12 mouse cellular contexts compared by ENCODE assay signal in the genomic region with DNA sequence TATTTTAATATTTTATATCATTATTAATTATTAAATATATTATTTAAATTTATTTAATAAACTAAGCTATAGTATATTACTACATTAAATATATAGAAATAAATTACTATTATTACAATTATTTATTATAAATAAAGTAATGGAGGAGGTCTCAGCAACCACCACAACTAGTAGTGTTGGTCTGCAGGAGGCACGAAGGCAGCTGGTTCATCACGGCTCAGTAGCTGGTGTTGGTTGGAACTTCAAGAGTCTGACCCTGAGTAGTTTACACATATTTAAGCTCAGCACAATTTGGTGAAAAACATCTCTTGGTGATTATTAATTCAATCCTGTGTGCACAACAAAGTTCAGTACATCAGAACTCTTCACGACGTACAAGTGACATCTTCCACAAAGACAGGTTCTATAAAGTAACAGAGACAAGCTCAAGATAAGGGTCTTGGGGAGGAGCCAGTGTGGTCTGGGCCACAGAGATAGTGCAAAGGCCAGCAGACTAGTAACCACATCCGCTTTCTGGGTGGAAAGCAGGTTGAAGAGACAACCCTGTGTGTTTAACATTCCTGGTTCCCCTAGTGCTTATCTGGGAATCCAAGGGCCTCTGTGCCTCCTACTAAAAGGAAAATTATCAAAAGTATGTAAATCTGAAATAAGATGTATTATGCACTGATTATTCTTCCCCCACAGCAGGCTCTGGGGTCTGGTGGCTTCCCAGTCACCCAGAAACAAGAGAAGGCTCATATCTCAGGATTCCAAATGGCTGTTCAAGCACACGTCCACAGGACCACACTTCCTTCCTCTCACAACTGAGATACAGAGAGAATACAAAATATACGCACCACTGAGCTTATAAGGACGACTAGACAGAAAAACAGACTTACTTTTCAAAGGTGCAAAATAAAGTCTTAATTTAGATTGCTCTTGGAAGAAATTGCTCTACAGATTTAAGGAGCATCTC. TPM values are rescaled to one million over a fixed set of nuclear protein-coding genes. Genes with fewer than 3 reads are reported as not detected.
DNase-seq lines count a peak whose midpoint lies in the region; ATAC-seq and TF ChIP-seq lines count a peak whose summit lies in the region.
"Had no signal": no experiment of that assay in that cellular context is flagged by ENCODE, and none has a peak within 500 bp of the region (broad histone marks: within the 10 kb centered on the region; RNA-seq: fewer than 3 reads in every experiment).

No protein-coding gene starts in this region.

- H3K4me3 ChIP-seq in MEL (ENCODE audit: control insufficient read depth in 1 of 2, insufficient read depth in 1 of 2, low read depth in 2 of 2, low read length in 2 of 2) = no peak overlapping the region
- H3K4me3 ChIP-seq in intestine, embryonic 16.5 days (ENCODE audit: low read length) = no peak overlapping the region
- H3K4me3 ChIP-seq: forebrain, embryonic 15.5 days; limb, embryonic 13.5 days had no signal

- peak; percentile 17 for DNase-seq in CD4-positive helper T cell, adult 2 months (ENCODE audit: low read depth, low spot score)
- DNase-seq in MEL (ENCODE audit: low read depth, low spot score) = peak; percentile 96
- DNase-seq in spleen, postnatal 10 days (ENCODE audit: low spot score in 2 of 2) = peak; percentile 44 to 71
- DNase-seq in adrenal gland, postnatal 36 days = no peak
- DNase-seq in adrenal gland, postnatal 4 days (ENCODE audit: low spot score in 2 of 2) = no peak
- no peak for DNase-seq in ovary, adult 18-20 months (ENCODE audit: low spot score)
- DNase-seq in Muller cell, postnatal 12 days (ENCODE audit: inconsistent ontology term) = no peak
- DNase-seq: kidney, postnatal 14 days had no signal

- TF ChIP-seq RAD21 in MEL (IDR thresholded peaks at IDR 0.05; ENCODE audit: low read depth, low read length) = no peak

- H3K4me1 ChIP-seq in MEL (ENCODE audit: control insufficient read depth in 1 of 2, insufficient read depth in 2 of 2, low read length in 2 of 2) = peaks cover 6 to 16% of the 10 kb centered on the region in 2 experiments; a peak in 3 of 4 replicates
- H3K4me1 ChIP-seq in intestine, embryonic 16.5 days (ENCODE audit: control insufficient read depth, insufficient read depth, low read length) = no peaks in the 10 kb centered on the region

- H3K79me2 ChIP-seq in MEL (ENCODE audit: control insufficient read depth, insufficient read depth, low read length, poor library complexity) = no peaks in the 10 kb centered on the region

- no peak for TF ChIP-seq POLR2A in MEL (IDR thresholded peaks at IDR 0.05; ENCODE audit: control insufficient read depth in 1 of 2, insufficient read depth in 1 of 2, low read depth in 1 of 2, low read length in 2 of 2, poor library complexity in 1 of 2)

- no peak overlapping the region for H3K9ac ChIP-seq in MEL (ENCODE audit: control insufficient read depth, low read depth, low read length, poor library complexity, severe bottlenecking)
- no peak overlapping the region for H3K9ac ChIP-seq in intestine, embryonic 16.5 days (ENCODE audit: low read depth, low read length)
- H3K9ac ChIP-seq: forebrain, embryonic 15.5 days; limb, embryonic 13.5 days had no signal

- peak overlapping the region; percentile 67 for H3K27ac ChIP-seq in MEL (ENCODE audit: control insufficient read depth, low read depth, low read length)
- H3K27ac ChIP-seq in intestine, embryonic 16.5 days (ENCODE audit: low read length) = no peak overlapping the region
- H3K27ac ChIP-seq: forebrain, embryonic 15.5 days; limb, embryonic 13.5 days had no signal

- TF ChIP-seq EP300 in MEL (IDR thresholded peaks at IDR 0.05; ENCODE audit: low read depth in 1 of 2, low read length in 2 of 2) = peak; percentile 97 to 98

- peak; percentile 70 for ATAC-seq in intestine, embryonic 16.5 days
- ATAC-seq: forebrain, embryonic 15.5 days had no signal

- no peak overlapping the region for H3K4me2 ChIP-seq in intestine, embryonic 16.5 days (ENCODE audit: low read depth, low read length)
- H3K4me2 ChIP-seq: forebrain, embryonic 15.5 days; limb, embryonic 13.5 days had no signal

- H3K9me3 ChIP-seq in MEL (replicated peaks; ENCODE audit: insufficient read depth, low read length) = no peaks in the 10 kb centered on the region
- H3K9me3 ChIP-seq in intestine, embryonic 16.5 days (ENCODE audit: control insufficient read depth, low read length) = no peaks in the 10 kb centered on the region
- H3K9me3 ChIP-seq: forebrain, embryonic 15.5 days had no signal

- TF ChIP-seq CTCF in MEL (IDR thresholded peaks at IDR 0.05 in 2 of 3, conservative IDR thresholded peaks at IDR 0.05 in 1 of 3; ENCODE audit: control insufficient read depth in 1 of 3, insufficient read depth in 1 of 3, low read depth in 2 of 3, low read length in 3 of 3, poor library complexity in 1 of 3, severe bottlenecking in 1 of 3) = no peak

- WGBS in intestine, embryonic 16.5 days = 74% methylated on average over 8 of the region's 8 CpGs

- no peaks in the 10 kb centered on the region for H3K27me3 ChIP-seq in MEL (ENCODE audit: control insufficient read depth in 1 of 2, insufficient read depth in 2 of 2, low read length in 2 of 2)
- no peaks in the 10 kb centered on the region for H3K27me3 ChIP-seq in intestine, embryonic 16.5 days (replicated peaks; ENCODE audit: control insufficient read depth, insufficient read depth, low read length)
- H3K27me3 ChIP-seq: forebrain, embryonic 15.5 days; limb, embryonic 13.5 days had no signal

- H3K36me3 ChIP-seq in MEL (ENCODE audit: control insufficient read depth in 1 of 2, insufficient read depth in 2 of 2, low read length in 2 of 2) = peaks cover 0 to 23% of the 10 kb centered on the region in 2 experiments; a peak in 2 of 4 replicates
- H3K36me3 ChIP-seq in intestine, embryonic 16.5 days (ENCODE audit: control insufficient read depth, insufficient read depth, low read length) = no peaks in the 10 kb centered on the region
- H3K36me3 ChIP-seq: forebrain, embryonic 15.5 days; limb, embryonic 13.5 days had no signal

TF ChIP-seq in MEL, 35 proteins besides CTCF, POLR2A, EP300 and RAD21 (continues in another document):
- TF ChIP-seq MYB (IDR thresholded peaks at IDR 0.05; ENCODE audit: low read depth, low read length) = 0 out of 2 replicates have a peak, but pooled peaks have one; percentile 37
- no peak for TF ChIP-seq ZMIZ1 (IDR thresholded peaks at IDR 0.05; ENCODE audit: low read depth, low read length)
- no peak for TF ChIP-seq SMC3 (IDR thresholded peaks at IDR 0.05; ENCODE audit: low read depth, low read length)
- TF ChIP-seq MAFK (IDR thresholded peaks at IDR 0.05; ENCODE audit: borderline replicate concordance, low read depth, low read length) = peak; percentile 65; the same call in 1 of the 2 replicates
- TF ChIP-seq JUND (IDR thresholded peaks at IDR 0.05; ENCODE audit: low read depth, low read length) = 0 out of 2 replicates have a peak, but pooled peaks have one; percentile 68
- no peak for TF ChIP-seq MAX (IDR thresholded peaks at IDR 0.05; ENCODE audit: low read length)
- TF ChIP-seq SIN3A (IDR thresholded peaks at IDR 0.05; ENCODE audit: low read length) = peak; percentile 85
- TF ChIP-seq ZKSCAN1 (IDR thresholded peaks at IDR 0.05; ENCODE audit: low read depth, low read length) = no peak
- TF ChIP-seq TAL1 (IDR thresholded peaks at IDR 0.05; ENCODE audit: low read length) = peak; percentile 99
- no peak for TF ChIP-seq MAZ (IDR thresholded peaks at IDR 0.05; ENCODE audit: low read depth, low read length)
- TF ChIP-seq GATA1 (IDR thresholded peaks at IDR 0.05; ENCODE audit: low read depth, low read length) = peak; percentile 99
- peak; percentile 22; the same call in 1 of the 2 replicates for TF ChIP-seq ZC3H11A (IDR thresholded peaks at IDR 0.05; ENCODE audit: low read depth, low read length)
- TF ChIP-seq MYC (IDR thresholded peaks at IDR 0.05; ENCODE audit: low read depth, low read length) = 0 out of 2 replicates have a peak, but pooled peaks have one; percentile 76
- TF ChIP-seq CHD1 (IDR thresholded peaks at IDR 0.05; ENCODE audit: low read depth, low read length) = no peak
- TF ChIP-seq GABPA (IDR thresholded peaks at IDR 0.05; ENCODE audit: low read depth, low read length) = no peak
- no peak for TF ChIP-seq ZNF384 (IDR thresholded peaks at IDR 0.05; ENCODE audit: low read depth, low read length)
- no peak for TF ChIP-seq CHD2 (IDR thresholded peaks at IDR 0.05; ENCODE audit: low read length)
- no peak for TF ChIP-seq MXI1 (IDR thresholded peaks at IDR 0.05; ENCODE audit: low read depth, low read length)
- peak; percentile 99 for TF ChIP-seq TCF12 (IDR thresholded peaks at IDR 0.05; ENCODE audit: low read depth, low read length)
- no peak for TF ChIP-seq USF2 (IDR thresholded peaks at IDR 0.05; ENCODE audit: borderline replicate concordance in 1 of 2, insufficient read depth in 1 of 2, low read depth in 1 of 2, low read length in 2 of 2)
- TF ChIP-seq ETS1 (IDR thresholded peaks at IDR 0.05; ENCODE audit: low read depth, low read length) = peak; percentile 91
- 0 out of 2 replicates have a peak, but pooled peaks have one; percentile 14 for TF ChIP-seq HCFC1 (IDR thresholded peaks at IDR 0.05; ENCODE audit: low read depth, low read length)
- TF ChIP-seq TBP (IDR thresholded peaks at IDR 0.05; ENCODE audit: low read depth, low read length) = no peak

RNA-seq across cellular contexts. Expression of a gene that starts 27.2 kb away (rescaled TPM):
- 1.0 and 4.6 TPM in 2 replicates for total RNA-seq in MEL (2012; rRNA removed)
- polyA plus RNA-seq in MEL (2012; ENCODE audit: insufficient read depth in 1 of 2, insufficient read length in 2 of 2, low read depth in 1 of 2, low replicate concordance in 2 of 2, missing spikeins in 1 of 2) = 1 to 10 TPM in 1 of 2 experiments, not detected in 1; 3.7 TPM
- 27.3 and 30.8 TPM in 2 replicates for polyA plus RNA-seq in intestine, embryonic 16.5 days (2015; fragmentation: Nextera tagmentation; extraction: Ambion mirVana)
- 10 to 100 TPM; 23.4 to 32.6 TPM for total RNA-seq in adrenal gland, postnatal 36 days (2021)
- 10 to 100 TPM; 38.9 to 40.1 TPM for total RNA-seq in adrenal gland, postnatal 4 days (2021)

RNA-seq across cellular contexts. Expression of a gene that starts 33.5 kb away (rescaled TPM):
- 0.23 and 0.29 TPM in 2 replicates for total RNA-seq in MEL (2012; rRNA removed)
- polyA plus RNA-seq in MEL (2012; ENCODE audit: insufficient read depth in 1 of 2, insufficient read length in 2 of 2, low read depth in 1 of 2, low replicate concordance in 2 of 2, missing spikeins in 1 of 2) = under 1 TPM in 1 of 2 experiments, not detected in 1; 0.21 TPM
- polyA plus RNA-seq in intestine, embryonic 16.5 days (2015; fragmentation: Nextera tagmentation; extraction: Ambion mirVana) = 1.8 and 2.1 TPM in 2 replicates
- 1 to 10 TPM in 1 of 2 experiments, under 1 TPM in 1; 0.86 to 1.5 TPM for total RNA-seq in adrenal gland, postnatal 36 days (2021)
- total RNA-seq in adrenal gland, postnatal 4 days (2021) = 1 to 10 TPM; 1.6 to 2.0 TPM
- polyA plus RNA-seq: cortical plate, adult 2 months had no signal

RNA-seq across cellular contexts. Expression of a gene that starts 33.6 kb away (rescaled TPM):
- total RNA-seq in MEL (2012; rRNA removed) = 33.4 and 45.1 TPM in 2 replicates
- polyA plus RNA-seq in MEL (2012; ENCODE audit: insufficient read depth in 1 of 2, insufficient read length in 2 of 2, low read depth in 1 of 2, low replicate concordance in 2 of 2, missing spikeins in 1 of 2) = 100 to 1,000 TPM in 1 of 2 experiments, 10 to 100 TPM in 1; 83.2 to 199 TPM
- polyA plus RNA-seq in intestine, embryonic 16.5 days (2015; fragmentation: Nextera tagmentation; extraction: Ambion mirVana) = 67.5 and 69.2 TPM in 2 replicates
- total RNA-seq in adrenal gland, postnatal 36 days (2021) = 100 to 1,000 TPM; 213 to 239 TPM
- 100 to 1,000 TPM; 203 to 219 TPM for total RNA-seq in adrenal gland, postnatal 4 days (2021)

Comparison
In these comparisons a context has a peak if more than half of its experiments do, and no peak if none do; other contexts are left out.
1. DNase-seq: peak in CD4-positive helper T cell, adult 2 months (single experiment), MEL (single experiment) and spleen, postnatal 10 days (2 of 2); none in adrenal gland, postnatal 36 days (0 of 2), adrenal gland, postnatal 4 days (0 of 2), ovary, adult 18-20 months (single experiment) and Muller cell, postnatal 12 days (single experiment).